Mouse (Mus musculus) embryonic fibroblast, embryonic 13.5 days (primary cell): ENCODE data around the gene Tenm4. TPM values are rescaled to one million over a fixed set of nuclear protein-coding genes. Genes with fewer than 3 reads are reported as not detected.

Experiments used
- H3K27ac ChIP-seq: 2 replicates; pipeline ENCODE4 v1.5.1; 2012; ENCODE audit warnings: low read length, control low read depth, inconsistent platforms; ENCODE audit not compliant: insufficient read depth
- H3K4me1 ChIP-seq: 2 replicates; pipeline ENCODE4 v1.6.1; 2011; ENCODE audit warnings: low read length; ENCODE audit not compliant: control insufficient read depth, insufficient read depth
- H3K4me3 ChIP-seq: 2 replicates; pipeline ENCODE4 v1.5.1; 2011; ENCODE audit warnings: mild to moderate bottlenecking, control low read depth, low read length; ENCODE audit not compliant: insufficient read depth
- CTCF ChIP-seq: IDR thresholded peaks from 2 replicates; pipeline ENCODE4 v1.5.1; 2011; ENCODE audit warnings: mild to moderate bottlenecking, control low read depth, low read length, moderate library complexity, borderline replicate concordance; ENCODE audit not compliant: insufficient read depth
- POLR2A ChIP-seq: IDR thresholded peaks from 2 replicates; pipeline ENCODE4 v1.6.1; 2011; ENCODE audit warnings: low read depth, mild to moderate bottlenecking, control low read depth, low read length, moderate library complexity
- polyA plus RNA-seq: library from polyadenylated mRNA; stranded (reverse); fragments of >200 nt; gene quantifications from 2 replicates; pipeline ENCODE4 v1.2.4, GENCODE M21; 2011; ENCODE audit warnings: low read depth; ENCODE audit not compliant: missing spikeins, insufficient read length

Gene Tenm4
- polyA plus RNA-seq, 1 experiment: 17.3 TPM

DNA sequence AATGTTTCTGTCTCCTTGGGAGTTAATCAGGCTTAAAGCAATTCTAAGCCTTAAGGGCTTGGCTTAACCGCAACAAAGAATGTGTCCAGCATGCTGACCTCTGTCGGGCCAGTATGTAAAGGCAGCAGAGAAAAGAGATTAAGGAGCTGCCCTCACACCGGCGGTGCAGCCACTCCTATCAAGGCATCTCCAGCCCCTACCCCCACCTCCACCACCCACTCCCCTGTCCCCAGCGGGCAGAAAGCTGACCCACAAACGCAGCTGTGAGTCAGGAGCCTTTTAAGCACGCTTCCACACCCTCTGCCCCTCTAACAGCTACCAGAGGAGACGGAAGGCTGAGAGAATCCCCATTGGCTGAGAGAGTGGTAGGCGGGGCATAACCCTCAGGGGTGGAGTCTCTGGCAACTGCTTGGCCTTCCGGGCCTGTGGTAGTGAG, 18.1 kb upstream of the Tenm4 start:
- Histone ChIP-seq H3K4me1 (peaks cover 6% of the 10 kb centered on the region), H3K27ac (peak overlapping the region; percentile 73; the same call in 1 of the 2 replicates), H3K4me3 (no peak overlapping the region)
- TF ChIP-seq POLR2A (peak; percentile 46; the same call in 1 of the 2 replicates), CTCF (no peak)

DNA sequence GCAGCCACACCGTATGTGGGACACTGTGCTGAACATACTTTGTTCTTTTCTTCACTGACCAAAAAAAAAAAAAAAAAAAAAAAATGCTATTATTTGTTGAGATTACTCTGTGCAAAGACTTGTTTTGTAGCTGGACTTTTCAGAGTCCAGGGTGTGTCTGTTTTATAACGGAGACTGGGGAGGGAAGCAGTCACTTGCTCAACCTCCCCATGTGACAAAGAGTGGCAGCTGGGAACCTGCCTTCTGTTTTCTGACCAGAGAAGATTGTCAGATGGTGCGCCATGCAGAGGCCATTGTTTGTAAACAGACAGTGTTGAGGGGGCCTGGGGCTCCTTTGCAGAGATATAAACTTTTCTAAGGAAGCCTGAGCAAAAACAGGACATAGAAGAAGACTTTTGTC, 17.0 kb upstream of the Tenm4 start:
- Histone ChIP-seq H3K27ac (no peak overlapping the region), H3K4me1 (peaks cover 4% of the 10 kb centered on the region), H3K4me3 (no peak overlapping the region)
- TF ChIP-seq POLR2A (no peak), CTCF (no peak)

GRCm38 (mm10) chr7:96156481-96157255, 14.4 kb upstream of the Tenm4 start:
- no peak overlapping the region for H3K4me3 ChIP-seq
- peaks cover 4% of the 10 kb centered on the region for H3K4me1 ChIP-seq
- no peak overlapping the region for H3K27ac ChIP-seq
- TF ChIP-seq POLR2A: no peak
- no peak for TF ChIP-seq CTCF

GRCm38 (mm10) chr7:96164141-96164540, 6.9 kb upstream of the Tenm4 start:
- Histone ChIP-seq H3K27ac (no peak overlapping the region), H3K4me3 (no peak overlapping the region), H3K4me1 (no peaks in the 10 kb centered on the region)
- TF ChIP-seq POLR2A (no peak), CTCF (no peak)

DNA sequence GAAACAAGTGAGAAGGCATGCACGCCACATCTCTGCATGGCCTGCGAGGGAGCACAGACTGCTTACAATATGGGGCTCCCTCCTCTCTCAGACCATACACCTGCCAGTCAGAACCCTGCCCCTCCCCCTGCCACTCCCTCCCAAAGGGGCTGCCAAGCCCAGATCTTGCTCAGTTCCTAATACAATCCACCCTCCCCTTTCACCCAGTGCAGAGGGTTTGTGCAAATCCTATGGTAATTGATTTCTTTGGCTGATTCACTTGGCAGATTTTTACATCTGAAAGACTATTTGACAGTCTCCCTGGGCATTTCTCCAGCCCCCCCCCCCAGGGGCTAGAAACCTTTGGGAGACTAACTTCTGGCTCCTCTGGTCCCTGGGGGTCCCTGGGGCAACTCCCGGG, 2.1 kb upstream of the Tenm4 start:
- Histone ChIP-seq H3K4me3 (no peak overlapping the region), H3K4me1 (no peaks in the 10 kb centered on the region), H3K27ac (no peak overlapping the region)
- no peak for TF ChIP-seq CTCF
- no peak for TF ChIP-seq POLR2A

DNA sequence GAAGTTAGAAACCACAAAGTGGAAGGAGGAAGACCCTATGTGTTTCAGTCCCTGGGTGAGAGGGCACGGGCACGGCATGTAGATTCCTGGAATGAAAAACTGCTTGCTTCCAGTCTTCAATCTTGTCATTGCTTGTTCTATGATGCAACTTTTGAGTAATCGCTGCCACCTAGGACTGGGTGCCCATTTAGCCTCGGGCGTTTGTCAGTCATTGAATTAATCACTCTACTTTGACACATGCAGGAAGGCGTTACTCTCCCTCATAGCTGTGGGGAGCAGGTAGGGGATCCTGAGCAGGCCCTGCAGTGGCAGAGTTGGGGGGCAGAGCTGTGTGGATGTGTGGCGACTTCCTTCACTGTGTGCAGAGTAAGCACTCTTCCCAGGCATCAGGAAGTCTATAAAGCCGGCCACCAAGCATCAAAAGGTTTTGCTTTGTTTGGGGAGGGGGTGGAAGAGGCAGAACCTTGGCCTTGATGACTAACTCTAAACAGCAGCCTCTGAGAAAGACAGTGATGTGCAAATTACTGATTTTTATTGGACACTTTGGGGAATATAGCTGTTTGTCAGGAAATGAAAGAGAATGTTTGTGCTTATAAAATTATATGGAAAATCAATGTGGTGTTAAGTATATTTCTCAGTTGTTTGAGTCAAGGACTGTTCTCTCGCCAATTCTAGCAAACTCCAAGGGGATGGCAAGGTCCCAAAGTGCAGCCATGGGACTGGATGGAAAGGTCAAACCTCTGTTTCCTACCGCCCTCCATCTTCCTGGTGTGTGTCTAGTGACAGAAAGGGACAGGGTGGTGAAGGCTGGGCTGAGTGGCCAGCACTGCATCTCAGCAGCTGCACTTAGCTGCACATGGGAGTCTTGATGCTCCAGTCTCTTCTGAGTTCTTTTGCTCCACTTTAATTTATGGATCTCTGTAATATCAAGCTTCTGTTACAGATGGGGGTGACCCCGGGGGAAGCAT, 834 bp downstream of the Tenm4 start:
- no peak overlapping the region; the same call in 1 of the 2 replicates for H3K27ac ChIP-seq
- no peak overlapping the region for H3K4me3 ChIP-seq
- no peak for TF ChIP-seq CTCF
- TF ChIP-seq POLR2A: no peak
- H3K4me1 ChIP-seq: no peaks in the 10 kb centered on the region

GRCm38 (mm10) chr7:96176781-96177180, 5.7 kb downstream of the Tenm4 start:
- Histone ChIP-seq H3K4me3 (no peak overlapping the region), H3K4me1 (no peaks in the 10 kb centered on the region), H3K27ac (no peak overlapping the region)
- TF ChIP-seq CTCF (no peak), POLR2A (no peak)

GRCm38 (mm10) chr7:96181751-96182150, 10.7 kb downstream of the Tenm4 start:
- no peaks in the 10 kb centered on the region for H3K4me1 ChIP-seq
- TF ChIP-seq POLR2A: no peak
- no peak for TF ChIP-seq CTCF
- H3K27ac ChIP-seq: no peak overlapping the region
- H3K4me3 ChIP-seq: no peak overlapping the region

GRCm38 (mm10) chr7:96183195-96183594, 12.1 kb downstream of the Tenm4 start:
- Histone ChIP-seq H3K27ac (no peak overlapping the region), H3K4me1 (no peaks in the 10 kb centered on the region), H3K4me3 (no peak overlapping the region)
- TF ChIP-seq CTCF: no peak
- TF ChIP-seq POLR2A: no peak
